Mouse (Mus musculus) thymus, postnatal 0 days (tissue): ENCODE results near the gene Cyp27a1. TPM values are rescaled to one million over a fixed set of nuclear protein-coding genes. Genes with fewer than 3 reads are reported as not detected.

Experiments
- DNase-seq: peaks from one replicate; pipeline ENCODE4 v3.0.0-alpha.2; 2015; ENCODE audit warnings: low spot score
- polyA plus RNA-seq: library from polyadenylated mRNA; unstranded; fragments of >200 nt; fragmentation: Nextera tagmentation; extraction: Ambion mirVana; gene quantifications from 2 replicates; pipeline ENCODE4 v1.2.1, GENCODE M21; 2015

The Cyp27a1 gene
- polyA plus RNA-seq, 1 experiment from 2014 or later = 4.0 TPM

DNA sequence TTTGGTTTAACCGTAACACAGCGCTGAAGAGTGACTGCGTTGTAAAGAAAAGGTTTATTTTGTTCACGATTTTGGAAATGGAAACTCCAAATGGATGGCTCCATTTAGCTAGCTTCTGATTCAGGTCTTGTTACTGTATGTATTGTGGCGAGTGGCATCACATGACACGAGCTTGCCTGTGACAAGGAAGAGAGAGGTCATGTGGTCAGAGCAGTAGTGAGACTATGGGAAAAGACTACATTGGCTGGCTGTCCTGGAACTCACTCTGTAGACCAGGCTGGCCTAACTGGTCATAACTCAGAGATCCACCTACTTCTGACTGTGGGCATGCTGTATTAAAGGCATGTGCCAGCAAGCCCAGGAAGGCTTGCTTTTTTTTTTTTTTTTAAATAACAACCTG lies 2.5 kb downstream of the Cyp27a1 start:
- no peak for DNase-seq

DNA sequence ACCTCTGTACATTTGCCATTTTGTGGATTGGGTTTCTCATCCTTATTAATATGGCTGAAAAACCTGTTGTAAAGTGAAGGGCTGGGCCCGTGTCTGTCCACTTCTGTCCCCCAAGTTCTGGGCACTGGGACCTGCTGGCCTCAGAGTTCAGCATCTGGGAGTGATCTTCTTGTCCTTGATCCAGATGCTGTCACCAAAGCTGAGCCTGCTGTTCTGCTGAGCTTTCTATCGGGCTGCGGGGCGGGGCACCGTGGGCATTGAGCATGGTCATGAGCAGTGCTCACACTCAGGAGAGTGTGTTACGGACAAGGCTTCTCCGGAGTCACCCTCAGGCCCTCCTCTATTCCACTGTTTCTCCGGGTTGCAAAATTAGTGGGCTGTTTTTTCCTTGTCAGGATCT lies 4.7 kb downstream of the Cyp27a1 start:
- DNase-seq = no peak

- DNase-seq = no peak
Observed at GRCm38 (mm10) chr1:74719281-74719680, 5.9 kb downstream of the Cyp27a1 start.

DNA sequence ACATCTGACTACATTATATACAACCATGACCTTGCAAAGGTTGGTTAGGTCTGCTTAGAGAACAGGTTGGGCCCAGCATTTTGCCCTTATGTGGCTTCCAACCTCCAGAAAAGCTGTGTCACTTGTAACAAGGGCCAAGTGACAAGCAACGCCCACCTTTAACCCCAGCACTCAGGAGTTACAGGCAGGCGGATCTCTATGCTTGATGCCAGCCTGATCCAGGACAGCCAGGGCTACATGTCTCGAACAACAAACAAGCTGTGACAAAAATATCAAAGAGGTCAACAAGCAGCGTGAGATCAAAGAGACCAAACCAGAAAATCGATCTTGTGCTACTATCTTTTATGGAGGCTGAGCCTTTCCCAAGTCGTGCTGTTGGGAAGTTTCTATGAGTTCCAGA lies 8.3 kb downstream of the Cyp27a1 start:
- DNase-seq = no peak

DNA sequence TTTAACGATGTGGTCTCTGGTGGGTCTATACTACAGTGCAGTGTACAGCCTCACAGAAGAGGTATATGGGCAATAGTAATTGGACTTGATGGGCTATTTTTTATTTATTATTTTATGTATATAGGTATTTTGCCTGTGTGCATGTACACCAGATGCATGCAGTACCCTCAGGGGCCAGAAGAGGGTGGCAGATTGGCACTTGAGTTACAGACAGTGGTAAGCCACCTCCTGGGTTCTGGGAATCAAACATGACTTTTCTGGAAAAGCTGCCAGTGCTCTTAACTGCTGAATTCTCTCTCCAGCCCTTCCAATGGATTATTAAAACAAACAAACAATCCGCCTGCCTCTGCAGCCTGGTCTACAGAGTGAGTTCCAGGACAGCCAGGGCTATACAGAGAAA lies 10.4 kb downstream of the Cyp27a1 start:
- DNase-seq = no peak

DNA sequence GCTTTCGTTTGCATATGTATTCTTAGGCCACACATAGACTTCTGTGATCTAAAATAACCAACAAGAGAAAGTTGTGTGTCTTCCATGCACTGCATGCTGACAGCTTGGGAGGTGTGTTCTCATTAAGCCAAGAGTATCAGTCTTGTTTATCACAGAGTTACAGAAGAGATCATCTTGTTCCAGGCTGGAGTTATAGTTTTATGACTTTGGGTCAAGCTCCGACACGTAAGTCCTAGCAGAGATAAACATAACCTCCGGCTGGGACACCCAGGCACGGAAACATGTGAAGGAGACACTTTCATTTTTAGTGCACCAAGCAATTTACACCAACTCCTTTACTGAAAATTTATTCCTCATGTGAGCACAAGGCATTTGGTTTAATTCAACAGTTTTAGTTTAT lies 12.7 kb downstream of the Cyp27a1 start:
- DNase-seq = no peak

- DNase-seq = no peak
Observed at GRCm38 (mm10) chr1:74726674-74727073, 13.3 kb downstream of the Cyp27a1 start.

DNA sequence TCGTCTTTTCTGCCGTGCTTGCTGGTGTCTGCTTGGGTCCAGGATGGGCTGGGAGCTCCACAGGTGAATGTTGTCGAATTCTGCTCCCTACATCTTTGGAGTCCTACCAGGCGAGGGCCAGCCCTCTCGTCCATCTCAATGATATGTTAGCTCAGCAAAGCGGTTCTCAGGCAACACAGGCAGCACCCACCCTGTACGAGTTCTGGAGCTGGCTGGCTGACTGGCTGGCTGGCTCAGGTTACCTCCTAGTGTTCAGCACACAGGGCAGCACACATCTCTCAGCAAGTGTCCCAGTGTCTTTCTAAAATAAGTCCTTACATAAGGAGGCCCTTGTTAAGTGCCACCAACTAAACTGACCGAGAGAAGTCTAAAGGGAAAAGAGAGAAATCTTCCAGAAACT lies 15.1 kb downstream of the Cyp27a1 start:
- DNase-seq = no peak

DNA sequence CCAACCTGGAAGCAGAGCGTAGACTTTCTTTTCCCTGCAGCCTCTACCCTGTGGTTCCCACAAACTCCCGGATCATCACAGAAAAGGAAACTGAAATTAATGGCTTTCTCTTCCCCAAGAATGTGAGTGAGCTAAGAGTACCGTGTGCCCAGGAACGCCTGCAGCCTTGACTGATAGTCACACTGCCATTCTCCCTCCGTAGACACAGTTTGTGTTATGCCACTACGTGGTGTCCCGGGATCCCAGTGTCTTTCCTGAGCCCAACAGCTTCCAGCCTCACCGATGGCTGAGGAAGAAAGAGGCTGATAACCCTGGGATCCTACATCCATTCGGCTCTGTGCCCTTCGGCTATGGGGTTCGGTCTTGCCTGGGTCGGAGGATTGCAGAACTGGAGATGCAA lies 23.6 kb downstream of the Cyp27a1 start:
- no peak for DNase-seq

- DNase-seq = no peak
Observed at GRCm38 (mm10) chr1:74737500-74737899, 24.1 kb downstream of the Cyp27a1 start.

DNA sequence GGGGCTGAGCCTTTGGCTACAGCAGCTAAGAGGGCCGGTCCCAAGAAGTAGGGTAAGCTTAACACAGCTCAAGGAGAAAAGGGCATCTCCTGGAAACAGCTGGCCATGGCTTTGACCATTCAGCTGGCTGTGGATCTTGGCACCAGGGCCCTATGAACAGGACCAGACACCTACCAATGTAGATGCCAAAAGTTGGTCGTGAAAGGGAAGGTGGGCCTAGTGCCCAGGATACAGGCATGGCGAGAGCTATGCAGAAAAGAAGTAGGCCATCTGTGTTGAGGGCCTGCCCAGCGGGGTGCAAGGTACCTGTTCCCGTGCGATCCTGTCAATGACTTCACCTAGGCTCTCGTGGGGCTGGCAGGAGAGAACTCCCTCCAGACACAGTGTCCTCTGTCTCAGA lies 27.5 kb downstream of the Cyp27a1 start:
- DNase-seq = no peak

- DNase-seq = no peak
Observed at GRCm38 (mm10) chr1:74747335-74747734, 34.0 kb downstream of the Cyp27a1 start.

DNA sequence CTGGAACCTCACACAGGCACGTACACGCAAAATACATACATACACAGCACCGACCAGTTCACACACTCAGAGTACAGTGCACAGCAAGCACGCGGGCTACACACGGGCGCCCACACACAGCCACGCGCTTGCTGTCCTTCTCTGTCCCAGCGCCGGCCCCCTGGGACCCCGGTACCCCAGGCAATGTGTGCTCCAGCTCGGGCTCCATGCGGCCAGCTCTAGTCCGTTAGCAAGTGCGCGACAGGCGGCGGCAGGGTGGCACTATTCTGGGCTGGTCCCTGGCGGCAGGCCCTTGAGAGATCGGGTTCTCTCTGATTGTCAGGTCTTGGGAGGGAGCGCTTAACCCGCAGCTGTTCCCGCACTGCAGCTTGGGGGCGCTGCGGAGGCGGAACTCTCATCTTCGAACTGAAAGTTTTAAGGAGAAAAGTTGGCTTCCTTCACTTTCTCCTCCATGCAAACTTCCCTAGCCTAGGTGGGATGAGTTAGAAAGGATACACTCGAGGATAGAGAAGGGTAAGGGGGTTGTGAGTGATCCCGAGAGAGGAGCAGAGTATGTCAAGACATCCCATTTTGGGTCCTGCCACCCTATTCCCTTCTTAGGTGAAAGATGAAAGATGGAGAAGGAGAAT lies 35.4 kb downstream of the Cyp27a1 start, which contains the start of gene Prkag3:
Gene Prkag3, minus strand, starts transcription at position 579 of the 629 bp plus-strand sequence.
- peak; percentile 61 for DNase-seq

- DNase-seq = no peak
Observed at GRCm38 (mm10) chr1:74749301-74749700, 35.9 kb downstream of the Cyp27a1 start.

DNA sequence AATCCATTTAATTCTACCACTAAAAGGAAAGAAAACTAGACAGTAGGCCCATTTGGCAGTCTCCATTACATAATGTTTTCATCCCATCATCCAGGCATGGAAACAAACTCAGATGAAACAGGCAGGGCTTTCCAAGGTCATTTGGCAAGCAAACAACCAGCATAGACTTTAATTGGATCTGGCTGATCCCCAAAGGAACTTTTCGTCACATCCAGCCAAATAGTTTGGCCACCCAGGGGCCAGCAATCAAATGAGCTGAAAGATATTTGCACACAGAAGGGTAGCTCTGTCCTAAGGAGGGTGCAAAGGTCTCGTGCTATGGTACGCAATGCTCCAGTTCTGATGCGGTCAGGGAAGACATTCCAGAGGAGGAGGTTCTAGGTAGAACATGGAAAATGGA lies 37.3 kb downstream of the Cyp27a1 start:
- no peak for DNase-seq

DNA sequence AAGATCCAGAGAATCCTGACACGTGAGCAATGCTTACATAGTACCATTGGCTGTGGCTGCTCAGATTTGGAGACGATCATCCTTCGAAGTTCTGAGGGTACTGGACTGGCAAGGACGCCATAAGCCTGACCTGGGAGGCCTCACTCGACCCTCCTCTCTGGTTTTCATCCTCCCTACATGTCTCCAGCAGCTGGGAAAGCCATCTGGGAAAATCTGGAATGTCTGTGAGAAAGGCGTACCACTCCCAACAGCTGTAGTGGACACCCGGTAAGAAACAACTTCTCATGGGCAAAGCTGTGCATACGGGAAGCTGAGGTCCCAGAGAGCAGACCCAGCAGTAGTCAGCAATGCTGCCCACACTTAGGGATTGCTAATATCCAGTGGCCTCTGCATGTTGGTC lies 38.8 kb downstream of the Cyp27a1 start:
- DNase-seq = no peak

- DNase-seq = no peak
Observed at GRCm38 (mm10) chr1:74752833-74753232, 39.5 kb downstream of the Cyp27a1 start.

DNA sequence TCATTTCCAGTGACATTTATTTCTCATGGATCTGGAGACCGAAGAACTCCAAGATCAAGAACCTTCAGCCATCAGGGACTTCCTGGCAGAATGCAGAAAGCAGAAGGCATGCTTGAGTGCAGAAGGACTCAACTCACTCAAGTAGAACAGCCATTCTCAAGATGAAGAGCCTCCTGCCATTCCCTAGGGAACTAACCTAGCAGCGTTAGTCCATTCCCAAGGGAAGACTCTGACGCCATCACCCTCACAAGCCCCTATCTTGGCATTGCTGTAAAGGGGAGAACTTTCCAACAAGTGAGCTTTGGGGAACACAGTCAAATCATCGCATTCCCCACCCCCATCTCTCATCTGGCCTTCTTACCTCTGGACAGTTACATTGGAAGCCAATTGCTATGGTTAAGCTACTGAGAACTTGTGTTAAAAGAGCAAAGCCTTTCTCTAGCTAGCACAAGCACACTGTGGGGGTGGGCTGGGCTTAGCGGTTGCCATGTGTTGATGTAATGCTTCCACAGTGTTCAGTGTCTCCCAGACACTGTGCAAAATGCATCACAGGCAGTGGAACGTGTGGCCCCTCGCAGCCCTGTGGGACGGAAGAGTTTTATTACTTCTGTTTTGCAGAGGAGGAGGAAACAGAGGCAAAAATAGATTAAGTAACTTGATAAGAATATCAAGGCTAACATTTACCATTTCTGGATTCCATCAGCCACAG lies 40.0 kb downstream of the Cyp27a1 start:
- no peak for DNase-seq

DNA sequence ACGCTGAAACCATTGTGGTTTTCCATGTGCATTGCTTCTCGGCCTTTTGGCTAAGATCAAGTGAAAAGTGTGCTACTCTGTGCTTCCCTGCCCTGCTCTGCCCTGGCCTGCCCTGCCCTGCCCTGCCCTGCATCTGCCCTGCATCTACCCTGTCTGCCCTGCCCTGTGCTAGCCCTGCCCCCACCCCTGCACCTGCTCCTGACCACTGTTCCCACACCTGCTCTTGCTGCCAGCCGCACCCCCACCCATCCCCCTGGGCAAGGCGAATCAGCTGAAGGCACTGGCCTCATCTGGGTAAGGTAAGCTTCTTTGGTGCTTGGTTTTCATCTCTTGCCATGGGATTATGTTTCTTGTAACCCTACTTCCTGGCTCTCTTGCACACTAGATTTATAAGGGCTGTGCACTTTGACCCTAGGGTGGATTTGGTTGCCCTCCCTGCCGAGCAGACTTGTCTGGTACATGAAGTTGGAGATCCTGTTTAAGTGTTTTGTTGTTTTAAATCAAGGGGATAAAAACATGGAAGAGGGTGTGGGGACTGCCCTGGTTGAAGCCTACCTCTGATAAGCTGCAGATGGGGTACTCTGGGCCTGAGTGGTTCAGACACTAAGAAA lies 40.9 kb downstream of the Cyp27a1 start:
- DNase-seq = peak; percentile 17

DNA sequence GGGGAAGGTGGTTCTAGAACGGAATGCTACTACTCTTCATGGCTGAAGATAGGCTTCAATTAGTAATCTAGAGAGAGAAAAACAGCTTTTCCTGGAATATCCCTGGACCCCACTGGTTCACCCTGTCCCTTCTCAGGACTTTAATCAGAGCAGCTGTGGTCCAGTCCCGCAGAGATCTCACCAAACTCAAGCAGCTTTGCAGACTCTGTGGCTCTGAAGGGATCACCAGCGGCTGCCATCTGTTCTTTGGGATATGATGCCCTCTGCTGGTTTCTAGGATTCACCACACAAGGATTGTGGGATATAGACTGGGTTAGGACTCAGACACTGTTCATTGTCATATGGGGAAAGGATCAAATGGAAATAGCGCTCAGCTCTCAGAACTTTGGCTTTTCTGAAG lies 46.4 kb downstream of the Cyp27a1 start:
- no peak for DNase-seq

GRCm38 (mm10) chr1:74763081-74763480 lies 49.7 kb downstream of the Cyp27a1 start:
- peak; percentile 78 for DNase-seq

- no peak for DNase-seq
Observed at GRCm38 (mm10) chr1:74770727-74771466, 57.5 kb downstream of the Cyp27a1 start.
